Mouse (Mus musculus) A20 (cell line): ENCODE measurements around the gene Slc39a11.
A peak's percentile ranks its signal among the peaks of the same experiment; 100 is the strongest.

Source experiments
- DNase-seq: peaks from one replicate; pipeline ENCODE4 v3.0.0-alpha.2; 2011; ENCODE audit warnings: low read depth, low spot score

Gene Slc39a11

DNA sequence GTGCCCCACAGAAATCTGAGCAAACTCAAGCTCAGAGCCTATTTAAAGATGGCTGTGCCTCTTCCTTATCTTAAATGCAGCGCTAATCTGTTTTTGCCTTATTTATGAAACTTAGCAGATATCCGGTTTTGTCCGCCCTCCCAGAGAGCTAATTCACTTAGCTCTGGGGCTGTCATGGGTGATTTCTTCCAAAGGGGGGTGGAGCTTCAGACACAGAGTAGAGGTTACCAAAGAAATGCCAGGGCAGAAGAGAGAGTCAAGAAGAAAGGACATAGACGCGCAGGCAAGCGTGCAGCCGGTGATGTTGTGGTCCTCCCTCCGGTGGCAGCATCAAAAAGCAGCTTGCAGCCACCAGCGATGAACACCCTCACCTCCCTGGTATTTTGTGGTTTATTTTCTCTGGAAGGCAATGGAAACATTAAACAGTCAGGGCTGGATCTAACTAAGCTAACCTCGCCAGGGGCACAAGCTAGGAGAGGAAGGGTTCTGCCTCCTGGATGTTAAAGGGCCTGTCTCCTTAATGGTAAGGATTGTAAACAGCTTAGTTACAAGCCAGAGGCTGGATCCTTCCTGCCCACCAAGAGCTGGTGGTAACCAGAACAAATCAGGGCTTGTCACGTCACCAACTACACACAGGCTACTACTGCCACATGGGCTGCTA lies 103.5 kb downstream of the Slc39a11 start:
- DNase-seq, result no peak

DNA sequence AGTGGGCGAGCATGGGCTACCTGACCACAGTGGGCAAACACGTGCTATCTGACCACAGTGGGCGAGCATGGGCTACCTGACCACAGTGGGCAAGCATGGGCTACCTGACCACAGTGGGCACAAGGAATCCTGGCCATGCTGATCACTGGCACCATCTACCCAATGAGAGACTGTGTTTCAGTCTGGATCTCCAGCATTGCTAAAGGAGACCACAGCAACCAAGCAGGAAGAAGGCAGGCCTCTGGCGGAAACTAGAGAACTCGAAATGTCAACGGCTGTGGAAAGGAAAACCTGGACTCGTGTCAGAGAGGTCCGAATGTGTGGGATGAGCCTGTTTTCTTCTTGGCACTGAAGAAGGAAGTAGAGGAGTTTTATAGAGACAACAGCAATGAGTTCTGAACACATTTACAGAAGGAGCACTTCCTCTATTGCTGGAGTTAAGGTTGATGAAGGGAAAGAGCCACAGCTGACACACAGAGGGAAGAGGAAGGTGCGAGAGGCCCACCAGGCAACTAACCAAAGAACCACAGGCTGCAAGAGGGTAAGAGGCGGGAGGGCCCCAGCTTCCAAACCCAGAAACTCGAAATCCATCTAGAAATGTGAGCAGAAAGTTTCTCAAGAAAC lies 105.8 kb downstream of the Slc39a11 start:
- DNase-seq, result peak; percentile 57

DNA sequence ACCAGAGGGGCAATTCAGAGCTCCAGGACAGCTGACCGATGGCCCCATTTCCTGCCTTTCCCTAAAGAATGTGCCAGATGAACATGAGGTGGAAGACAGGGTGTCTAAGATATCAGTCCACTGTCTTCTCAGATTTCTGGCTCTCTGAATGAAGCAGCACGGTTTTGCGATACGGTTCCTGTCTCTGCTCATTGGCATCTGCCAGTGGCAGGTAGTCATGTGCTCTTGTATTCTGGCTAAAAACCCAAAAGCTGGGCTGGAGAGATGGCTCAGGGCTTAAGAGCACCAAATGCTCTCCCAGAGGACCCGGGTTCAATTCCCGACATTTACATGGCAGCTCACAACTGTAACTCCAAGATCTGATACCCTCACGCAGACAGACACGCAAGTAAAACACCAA lies 108.8 kb downstream of the Slc39a11 start:
- DNase-seq, result no peak

DNA sequence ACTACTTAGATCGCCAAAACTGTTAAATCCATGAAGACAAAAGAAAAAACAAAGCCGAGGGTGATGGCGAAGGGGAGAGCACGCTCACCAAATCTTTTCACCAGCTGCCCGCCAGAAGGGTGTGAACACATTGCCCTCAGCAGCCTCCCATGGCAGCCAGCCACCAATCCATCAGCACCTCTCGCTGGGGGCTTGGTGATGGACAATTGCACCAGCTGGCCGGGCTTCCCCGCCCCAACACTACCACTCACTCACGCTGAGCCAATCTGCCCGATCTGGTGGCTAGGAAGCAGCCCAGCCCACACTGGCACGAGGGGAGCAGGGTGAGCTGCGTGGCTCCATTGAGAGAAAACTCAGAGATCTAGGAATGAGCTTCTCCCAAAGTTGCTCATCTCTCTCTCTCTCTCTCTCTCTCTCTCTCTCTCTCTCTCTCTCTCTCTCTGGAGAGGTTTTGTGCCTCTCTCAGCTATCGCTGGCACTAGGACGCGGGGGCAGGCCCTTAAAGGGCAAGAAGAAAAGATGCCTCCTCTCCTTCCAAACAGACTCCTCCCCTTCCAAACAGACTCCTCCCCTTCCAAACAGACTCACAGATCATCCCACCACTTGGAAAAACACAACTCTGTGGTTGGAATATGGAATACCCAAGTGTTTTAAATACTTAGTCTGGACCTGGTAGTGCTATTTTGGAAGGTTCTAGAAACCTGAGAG lies 110.2 kb downstream of the Slc39a11 start:
- DNase-seq, result no peak

DNA sequence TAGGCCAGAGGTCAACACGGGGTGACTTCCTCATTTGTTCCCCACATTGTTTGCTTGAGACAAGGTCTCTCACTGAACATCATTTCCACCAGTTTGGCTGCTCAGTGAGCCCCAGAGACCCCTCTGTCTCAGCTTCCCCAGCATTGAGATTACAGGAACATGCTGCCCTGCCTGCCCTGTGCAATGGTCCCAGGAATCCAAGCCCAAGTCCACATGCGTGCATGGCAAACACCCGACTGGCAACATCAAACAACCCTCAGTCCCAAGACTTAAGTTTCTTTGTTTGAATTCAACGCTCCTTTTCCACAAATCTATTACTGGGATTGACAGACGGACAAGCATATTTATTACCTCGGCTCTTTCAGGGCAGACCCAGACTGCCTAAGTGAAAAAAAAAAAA lies 110.8 kb downstream of the Slc39a11 start:
- DNase-seq, result no peak

DNA sequence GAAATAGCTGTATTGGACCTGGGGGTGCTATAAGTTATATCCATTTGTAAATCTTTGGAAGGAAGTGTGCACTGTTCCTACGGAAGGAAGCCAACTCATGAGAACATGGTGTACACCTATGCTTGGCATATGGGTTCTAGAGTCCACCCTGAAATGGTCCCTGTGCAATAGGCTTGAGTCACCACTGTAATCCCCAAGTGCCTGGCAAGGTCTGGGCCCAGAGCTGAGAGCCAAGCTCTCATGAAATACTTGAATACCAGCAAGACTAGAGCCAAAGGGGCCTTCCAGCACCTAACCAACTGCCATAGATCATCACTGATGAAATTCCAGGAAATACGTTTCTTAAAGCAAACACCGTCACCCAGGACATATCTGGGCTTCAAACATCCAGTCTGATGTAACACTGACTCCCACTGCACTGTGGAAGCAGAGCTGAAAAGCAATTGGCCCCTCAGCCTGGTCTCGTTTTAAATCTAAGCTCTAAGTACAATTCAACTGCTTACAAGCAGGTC lies 111.4 kb downstream of the Slc39a11 start:
- no peak for DNase-seq

DNA sequence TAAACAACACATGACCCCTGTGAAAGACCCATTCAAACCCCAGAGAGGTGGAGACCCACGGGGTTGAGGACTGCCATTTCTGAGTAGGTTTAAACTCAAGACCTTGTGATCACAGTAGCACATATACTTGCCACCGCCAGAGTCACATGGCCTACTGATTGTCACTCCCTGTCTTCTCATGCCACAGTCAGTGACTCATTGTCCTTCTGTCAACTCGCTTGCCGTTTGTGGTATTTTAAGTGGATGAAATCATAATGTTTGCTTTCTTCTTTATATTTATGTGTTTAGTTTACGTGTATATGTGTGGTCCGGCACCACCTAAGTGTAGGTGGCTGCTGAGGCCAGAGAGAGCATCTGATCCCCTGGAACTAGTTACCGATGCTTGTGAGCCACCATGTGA lies 112.2 kb downstream of the Slc39a11 start:
- DNase-seq, result no peak

DNA sequence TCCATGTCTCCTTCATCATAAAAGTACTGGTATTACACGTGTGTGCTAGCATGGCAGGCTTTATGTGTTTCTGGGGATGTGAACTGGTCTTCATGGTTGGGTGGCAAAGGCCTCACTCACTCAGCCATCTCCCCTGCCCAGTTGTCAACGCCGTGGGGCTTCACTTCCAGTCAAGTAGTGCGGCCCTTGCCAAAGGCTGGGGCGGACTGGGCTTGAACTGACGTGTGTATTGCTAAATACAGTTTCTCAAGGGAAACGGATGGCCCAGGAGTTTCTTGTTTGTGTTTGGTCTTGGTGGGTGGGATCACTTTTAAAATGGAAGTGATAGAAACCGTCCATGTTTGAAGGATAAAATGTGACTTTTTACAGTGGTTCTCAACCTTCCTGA lies 112.7 kb downstream of the Slc39a11 start:
- DNase-seq, result no peak

DNA sequence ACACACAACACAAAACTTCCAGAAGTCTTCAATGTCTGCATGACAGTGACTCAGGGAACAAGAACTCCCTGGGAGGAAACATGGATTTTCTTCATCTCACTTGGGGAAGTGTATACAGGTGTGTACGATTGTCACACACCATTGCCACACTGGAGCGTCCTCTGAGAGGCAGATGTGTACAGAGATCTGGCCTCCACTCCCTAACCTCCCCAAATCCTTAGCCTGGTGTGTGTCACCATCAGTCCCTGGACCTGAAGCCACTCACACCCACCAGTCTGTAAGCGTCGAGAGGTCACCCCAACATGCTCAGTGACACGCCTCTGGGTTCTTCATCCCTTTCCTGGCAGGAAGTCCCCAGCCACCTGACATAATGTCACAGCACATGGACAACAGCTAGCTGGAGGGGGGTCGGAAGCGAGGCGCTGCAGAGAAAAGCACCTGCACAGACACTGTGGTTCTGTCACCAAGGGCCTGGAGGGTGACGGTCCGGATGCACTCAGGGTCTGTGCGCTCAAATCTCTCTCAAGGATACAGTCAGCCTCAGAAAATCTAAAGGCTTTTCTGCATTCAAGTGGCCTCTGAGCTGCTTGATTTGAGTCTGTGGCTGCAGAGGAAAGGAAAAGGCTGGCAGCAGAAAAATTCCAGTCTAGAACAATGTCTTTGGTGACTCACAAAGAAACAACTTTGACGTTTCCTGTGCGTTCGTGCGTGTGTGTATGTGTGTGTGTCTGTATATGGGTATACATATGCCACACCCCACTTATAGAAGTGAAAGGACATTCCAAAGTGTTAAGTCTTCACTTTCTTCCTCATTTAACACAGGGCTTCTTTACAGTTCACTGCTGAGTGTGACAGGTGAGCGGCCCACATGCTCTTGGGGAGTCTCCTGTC lies 113.3 kb downstream of the Slc39a11 start:
- no peak for DNase-seq

DNA sequence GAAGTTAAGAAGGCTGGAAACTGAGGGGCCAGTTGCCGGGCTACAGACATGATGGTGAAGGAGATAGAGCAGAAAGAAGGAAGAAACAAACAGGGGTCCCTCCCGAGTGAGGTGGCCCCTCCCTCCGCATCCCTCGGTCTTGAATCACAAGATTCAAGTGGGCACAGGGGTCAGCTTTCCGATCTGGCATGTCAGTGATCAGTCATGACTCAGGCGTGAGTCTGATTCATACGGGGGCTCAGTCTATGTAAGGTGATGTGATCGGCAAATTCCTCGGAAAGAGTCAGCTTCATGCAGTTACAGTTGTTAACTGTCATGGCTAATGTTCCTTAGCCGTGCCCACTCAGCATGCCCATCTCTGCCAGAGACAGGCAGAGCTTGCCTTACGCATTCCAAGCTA lies 115.5 kb downstream of the Slc39a11 start:
- DNase-seq, result no peak

DNA sequence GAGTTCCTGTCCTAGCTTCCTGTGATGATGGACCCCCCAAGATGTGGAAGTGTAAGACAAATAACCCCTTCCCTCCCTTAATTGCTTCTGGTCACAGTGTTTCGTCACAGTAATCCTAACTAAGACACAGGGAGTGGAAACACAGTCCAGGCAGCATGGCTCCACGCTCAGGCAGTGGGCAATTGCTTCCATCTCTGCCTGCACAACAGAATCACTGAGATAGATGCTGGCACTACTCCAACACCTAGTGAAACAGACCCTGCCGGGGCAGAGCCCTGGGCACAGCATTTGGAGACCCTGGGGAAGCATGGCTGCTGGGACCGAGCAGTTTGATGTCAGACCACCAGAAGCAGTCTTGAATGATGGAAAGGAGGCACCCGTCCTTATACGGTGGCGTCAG lies 115.9 kb downstream of the Slc39a11 start:
- no peak for DNase-seq

DNA sequence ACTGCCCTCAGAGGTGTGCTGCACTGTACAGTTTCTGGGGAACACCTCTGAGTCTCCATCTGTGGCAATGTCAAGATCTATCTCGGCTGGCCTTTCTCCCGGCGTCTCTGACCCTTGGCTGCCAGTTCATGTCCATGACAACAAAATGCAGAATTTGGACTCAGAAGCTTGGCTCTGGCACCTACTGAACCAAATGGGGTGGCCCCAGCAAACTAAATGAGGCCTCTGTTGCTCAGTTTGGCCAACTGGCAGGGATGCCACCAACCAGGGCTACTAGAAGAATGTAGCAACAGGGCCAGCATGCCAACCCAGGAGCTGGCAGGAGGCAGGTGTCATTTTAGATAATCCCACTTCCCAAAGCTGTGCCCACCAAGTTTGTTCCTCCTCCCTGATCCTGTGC lies 121.5 kb downstream of the Slc39a11 start:
- DNase-seq, result no peak

DNA sequence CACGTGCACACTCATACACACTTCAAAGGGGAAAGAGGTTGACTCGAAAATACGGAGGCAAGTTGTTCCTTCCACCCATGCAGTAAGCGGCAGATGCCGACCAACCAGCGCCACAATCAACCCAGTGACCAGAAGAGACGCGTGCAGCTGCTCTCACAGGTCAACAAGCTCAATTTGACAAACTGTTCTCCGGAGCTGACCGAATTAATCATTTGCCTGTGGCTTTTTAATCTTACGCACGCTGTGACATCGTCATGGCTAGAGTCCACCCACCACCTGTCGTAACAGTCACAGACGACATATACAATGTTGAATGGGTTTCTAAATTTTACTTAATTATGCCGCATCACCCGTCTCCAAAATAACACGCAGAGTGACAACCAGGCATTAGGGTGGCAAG lies 124.1 kb downstream of the Slc39a11 start:
- no peak for DNase-seq

DNA sequence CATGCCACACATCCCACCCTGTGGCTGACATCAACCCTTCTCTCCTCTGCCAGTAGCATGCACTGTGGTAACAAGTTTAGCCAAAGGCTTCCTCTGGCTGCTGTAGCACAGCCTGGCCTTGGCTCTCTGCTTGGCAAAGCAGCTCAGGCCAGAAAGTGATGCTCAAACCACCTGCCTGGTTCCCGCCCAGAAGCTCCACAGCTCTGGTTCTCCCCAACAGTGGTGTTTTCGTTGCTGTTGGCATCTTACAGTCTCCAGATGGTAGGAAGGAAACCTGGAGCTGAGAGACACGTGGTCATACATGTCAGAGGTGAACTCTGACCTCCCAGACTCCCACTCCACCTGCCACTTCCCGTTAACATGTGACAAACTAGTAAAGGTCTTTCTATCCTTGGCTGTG lies 127.2 kb downstream of the Slc39a11 start:
- no peak for DNase-seq

DNA sequence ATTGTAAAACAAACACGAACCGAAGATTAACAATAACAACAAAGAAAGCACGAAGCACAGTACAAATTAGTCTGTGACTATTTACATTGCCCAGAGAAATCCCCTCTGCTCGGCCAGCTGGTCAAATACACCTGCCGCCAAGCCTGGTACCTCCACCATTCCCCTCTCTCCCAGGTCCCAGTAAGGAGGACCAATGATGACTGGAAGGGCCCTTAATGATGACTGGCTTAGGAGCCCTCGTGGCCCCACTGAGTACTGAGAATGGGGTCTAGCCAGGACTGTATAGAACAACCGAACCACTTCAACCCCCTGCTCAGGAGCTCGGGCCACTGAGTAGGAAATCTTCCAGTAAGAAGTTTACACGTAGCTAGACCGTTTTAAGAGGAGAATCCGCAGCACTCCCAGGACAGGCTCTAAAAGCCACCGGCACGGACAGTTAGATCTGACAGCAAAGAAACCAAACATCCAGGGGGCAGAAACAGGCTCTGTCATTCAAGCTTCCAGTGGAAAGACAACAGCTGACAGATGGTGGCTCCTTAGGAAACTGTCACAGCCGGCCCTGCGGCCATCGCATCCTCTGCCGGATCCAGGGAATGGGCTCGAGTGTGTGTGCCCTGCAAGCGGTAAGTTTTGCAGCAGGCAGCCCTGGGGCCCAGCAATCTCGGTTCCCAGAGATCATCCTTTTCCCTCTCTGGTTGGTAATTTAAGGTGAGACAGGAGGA lies 128.2 kb downstream of the Slc39a11 start:
- no peak for DNase-seq

DNA sequence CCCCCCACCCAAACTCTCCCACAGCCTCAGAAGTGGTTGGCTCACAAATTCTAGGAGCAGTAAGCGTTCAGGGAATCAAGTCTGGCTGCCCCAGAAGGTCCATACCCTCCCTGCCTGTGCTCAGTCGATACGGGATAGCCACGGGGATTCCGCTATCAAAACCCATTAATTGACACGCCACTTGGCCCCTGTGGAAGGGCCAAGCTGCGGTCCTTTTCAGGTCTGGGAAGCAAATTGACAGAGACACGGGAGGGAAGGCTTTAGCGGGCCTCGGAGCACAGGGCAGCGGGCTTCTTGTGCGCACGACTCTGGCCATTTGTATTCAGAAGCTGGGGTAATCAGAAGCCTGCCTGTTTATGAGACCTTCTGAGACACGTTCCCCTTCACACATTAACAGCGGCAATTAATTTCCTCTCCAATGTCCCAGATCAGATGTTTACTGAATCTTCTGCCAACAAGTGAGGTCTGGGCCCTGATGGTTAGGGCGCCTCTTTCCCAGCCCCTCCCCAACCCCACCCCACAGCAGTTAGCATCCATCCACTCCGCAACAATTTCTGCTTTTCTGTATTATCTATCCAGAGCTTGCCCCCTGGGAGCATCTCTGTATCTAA lies 128.9 kb downstream of the Slc39a11 start:
- DNase-seq, result no peak

DNA sequence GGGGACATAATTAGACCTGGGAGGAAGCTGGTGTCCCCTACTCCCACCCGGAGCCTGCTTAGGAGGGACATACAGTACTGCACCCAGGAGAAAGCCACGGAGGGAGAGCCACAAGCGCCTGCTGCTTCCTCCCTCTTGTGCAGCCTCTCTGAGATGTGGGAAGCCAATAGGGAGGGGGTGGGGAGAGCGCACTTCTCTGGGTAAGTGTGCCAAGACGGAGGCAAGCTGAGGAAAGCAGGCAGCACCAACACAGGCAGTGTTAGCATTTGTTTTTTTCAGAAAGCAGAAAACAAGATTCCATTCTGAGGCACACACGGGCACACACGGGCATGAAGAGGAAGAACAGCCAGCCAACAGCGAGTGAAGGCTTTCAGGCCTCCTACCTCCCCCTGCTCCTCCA lies 129.5 kb downstream of the Slc39a11 start:
- DNase-seq, result no peak

DNA sequence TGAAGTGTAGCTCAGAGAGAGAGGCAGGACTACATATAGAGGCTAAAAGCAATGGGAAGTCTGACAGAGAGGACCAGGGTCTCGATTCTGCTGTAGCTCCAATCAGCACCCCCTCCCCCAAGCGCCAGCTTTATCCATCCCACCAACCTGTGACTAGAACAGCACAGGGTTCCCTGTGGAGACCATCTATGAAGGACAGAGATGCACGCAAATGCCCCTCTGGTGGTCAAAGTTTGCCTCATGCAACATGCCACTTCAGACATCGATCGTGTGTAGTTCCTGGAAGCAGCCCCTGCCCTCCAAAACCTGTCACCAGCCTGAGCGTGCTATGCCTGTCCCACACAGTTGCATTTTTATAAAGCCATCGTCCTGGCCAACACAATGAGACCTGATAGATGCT lies 129.9 kb downstream of the Slc39a11 start:
- no peak for DNase-seq

DNA sequence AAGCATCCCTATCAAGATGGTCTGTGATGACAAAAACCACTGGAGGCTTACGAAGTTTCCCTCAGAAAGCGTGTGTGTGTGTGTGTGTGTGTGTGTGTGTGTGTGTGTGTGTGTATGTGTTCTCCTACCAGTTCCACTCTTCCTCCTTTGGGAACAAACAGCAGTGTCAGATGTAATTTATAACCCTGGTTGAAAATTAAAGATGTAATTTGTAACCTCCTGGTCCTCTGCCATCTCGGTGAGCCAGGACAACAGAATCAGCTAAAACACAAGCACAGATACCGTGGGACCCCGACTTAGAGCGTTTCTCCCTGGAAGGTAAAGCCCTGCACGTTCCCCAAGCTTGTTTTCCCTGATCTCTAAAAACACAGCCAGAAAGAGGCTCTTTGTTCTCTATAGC lies 131.7 kb downstream of the Slc39a11 start:
- no peak for DNase-seq

DNA sequence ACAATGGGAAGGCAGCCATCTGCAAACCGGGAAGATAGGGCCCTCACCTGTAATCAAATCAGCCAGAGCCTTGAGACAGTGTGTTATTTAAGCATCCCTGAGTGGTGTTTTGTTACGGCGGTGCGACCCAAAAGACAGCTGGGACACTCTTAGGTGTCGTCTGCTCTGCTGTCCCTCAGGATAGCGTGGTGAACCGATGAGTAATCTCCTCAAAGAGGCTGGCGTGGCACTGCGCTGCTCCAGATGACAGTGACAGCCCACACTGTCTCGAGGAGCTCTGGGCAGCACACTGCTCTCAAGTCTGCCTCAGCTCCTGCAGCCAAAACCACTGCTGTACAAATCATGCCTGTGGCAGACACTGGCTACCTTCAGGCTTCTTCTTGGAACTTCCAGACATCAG lies 133.7 kb downstream of the Slc39a11 start:
- no peak for DNase-seq

DNA sequence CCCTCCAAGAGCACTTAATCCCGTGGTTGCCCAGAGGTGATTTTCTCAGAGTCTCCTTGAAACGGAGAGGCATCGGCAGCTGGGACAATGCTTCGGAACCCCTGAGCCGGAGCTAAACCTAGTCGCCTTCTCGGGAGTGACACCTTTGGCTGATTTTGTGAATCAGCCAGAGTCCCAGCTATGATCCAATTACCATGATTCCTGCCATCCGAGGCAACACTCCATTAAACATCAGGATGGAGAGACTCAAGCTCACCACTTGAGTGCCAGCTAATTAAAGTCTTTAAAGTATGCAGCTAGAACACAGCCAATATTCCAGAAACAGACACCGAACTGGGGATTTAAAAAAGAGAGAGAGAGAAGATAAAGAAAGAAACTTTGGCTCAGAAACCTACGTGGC lies 136.9 kb downstream of the Slc39a11 start:
- no peak for DNase-seq
